Mouse (Mus musculus) frontal cortex, adult (tissue): Measurements from ENCODE around the gene Cyp1b1.
A peak's percentile ranks its signal among the peaks of the same experiment; 100 is the strongest.

ENCODE experiments used
- ATAC-seq: cut with Nextera tagmentation; 2 replicates; pipeline ENCODE4 v1.9.2; 2017; ENCODE audit warnings: mild to moderate bottlenecking, moderate library complexity, mixed read lengths; ENCODE audit not compliant: low TSS enrichment

Gene Cyp1b1

GRCm38 (mm10) chr17:79713643-79714367, 1.1 kb downstream of the Cyp1b1 start:
- ATAC-seq, result peak; percentile 25

DNA sequence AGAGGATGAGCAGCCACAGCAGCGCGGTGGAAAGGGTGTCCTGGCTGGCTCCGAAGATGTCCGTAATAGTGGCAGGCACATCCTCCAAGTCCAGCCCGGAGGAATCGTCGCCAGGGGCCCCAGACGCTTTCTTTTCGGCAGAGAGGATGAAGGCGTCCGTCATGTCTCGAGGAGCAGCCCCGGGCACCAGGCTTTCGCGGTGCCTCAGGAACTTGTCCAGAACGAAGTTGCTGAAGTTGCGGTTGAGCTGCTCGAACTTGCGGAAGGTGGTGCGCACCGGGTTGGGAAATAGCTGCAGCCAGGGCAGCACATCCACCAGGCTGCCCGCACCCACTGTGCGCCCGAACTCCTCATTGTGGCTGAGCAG, 1.6 kb downstream of the Cyp1b1 start:
- no peak for ATAC-seq

- ATAC-seq, result no peak
Observed at GRCm38 (mm10) chr17:79712536-79712935, 2.3 kb downstream of the Cyp1b1 start.

- ATAC-seq, result no peak
Observed at GRCm38 (mm10) chr17:79711944-79712343, 2.9 kb downstream of the Cyp1b1 start.

DNA sequence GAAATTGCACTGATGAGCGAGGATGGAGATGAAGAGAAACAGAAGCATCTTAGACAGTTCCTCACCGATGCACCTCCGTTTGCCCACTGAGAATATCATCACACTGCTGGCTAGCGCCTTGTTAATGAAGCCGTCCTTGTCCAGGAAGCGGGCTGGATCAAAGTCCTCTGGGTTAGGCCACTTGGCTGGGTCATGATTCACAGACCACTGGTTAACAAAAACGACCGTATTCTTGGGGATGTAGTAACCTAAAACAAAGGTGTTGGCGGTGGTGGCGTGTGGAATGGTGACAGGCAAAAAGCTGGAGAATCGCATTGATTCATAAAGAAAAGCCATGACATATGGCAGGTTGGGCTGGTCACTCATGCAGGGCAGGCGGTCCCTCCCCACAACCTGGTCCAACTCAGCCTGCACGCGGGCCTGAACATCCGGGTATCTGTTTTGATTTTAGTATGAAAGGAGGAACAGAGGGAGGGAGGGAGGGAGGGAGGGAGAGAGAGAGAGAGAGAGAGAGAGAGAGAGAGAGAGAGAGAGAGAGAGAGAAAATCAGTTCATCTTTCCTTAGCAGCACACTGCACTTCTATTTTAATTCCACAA, 4.5 kb downstream of the Cyp1b1 start:
- ATAC-seq, result no peak

GRCm38 (mm10) chr17:79709718-79710117, 5.1 kb downstream of the Cyp1b1 start:
- no peak for ATAC-seq

DNA sequence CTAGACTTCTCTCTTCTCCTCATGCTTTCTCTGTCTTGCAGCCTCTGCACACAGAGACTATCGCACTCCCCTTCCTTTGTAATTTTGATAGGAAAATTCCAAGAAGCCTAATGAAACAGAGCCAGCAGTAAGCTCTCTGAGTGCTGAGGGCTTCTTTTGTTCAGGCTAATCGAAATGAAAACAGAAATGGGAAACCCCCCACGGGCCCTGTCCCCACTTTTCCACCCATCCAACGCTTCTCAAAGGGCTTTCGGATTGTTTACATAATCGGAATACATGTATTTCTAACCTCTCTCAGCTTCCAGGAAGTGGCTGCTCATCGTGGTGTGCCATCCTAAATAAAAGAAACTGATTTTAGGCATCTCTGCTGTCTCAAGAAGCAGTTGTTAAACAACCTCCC, 6.7 kb downstream of the Cyp1b1 start:
- ATAC-seq, result no peak

DNA sequence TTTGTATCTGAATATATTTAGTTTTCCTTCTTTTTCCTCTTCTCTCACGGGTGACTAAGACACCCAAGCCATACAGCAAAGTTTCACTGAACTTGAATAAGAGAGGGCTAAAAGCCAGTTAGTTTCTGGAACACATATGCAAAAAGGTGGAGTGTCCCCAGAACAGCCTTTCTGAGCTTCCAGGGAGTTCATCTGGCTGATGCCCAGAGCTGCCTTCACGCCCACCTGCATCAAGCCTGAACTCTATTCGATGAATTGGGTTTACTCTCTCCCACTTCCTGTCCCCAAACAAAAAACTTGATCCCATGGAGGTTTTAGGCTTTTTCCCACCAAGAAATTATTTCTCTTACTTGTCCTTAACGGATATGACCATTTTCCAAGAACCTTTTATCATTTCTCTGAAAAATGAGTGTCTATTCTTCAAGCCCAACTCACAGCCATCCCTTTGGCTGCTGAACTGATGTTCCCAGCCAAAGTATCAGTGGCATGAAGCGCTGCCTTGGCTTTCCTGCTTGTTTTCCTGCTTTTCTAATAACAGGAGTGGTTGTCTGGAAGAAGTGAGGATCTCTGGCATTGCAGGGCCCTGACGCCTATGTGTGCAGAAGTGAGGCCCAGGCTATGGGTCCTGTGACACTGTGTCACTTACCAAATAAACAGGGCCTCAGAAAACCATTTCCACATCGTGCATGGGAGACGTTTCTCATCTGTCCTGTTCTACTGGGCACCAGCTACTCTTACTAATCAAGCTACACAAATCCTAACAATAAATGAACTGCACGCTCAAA, 9.0 kb downstream of the Cyp1b1 start:
- ATAC-seq, result no peak

DNA sequence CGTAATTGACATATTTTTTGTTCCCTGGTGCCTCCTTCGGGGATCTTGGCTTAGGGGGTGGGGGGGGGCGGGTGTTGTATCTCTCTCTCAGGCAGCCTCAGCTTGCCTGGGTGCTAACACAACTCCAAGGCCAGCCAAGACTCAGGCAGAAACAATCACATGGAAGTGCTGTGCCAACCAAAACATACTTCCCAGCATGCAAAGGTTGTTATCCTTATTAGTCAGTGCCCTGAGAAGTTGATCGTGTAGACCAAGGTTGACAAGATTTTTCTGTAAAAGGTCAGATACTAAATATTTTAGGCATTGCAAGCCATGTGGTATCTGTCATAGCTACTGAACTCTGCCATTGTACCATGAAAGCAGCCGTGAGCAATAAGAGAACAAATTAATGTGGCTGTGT, 14.0 kb downstream of the Cyp1b1 start:
- no peak for ATAC-seq

DNA sequence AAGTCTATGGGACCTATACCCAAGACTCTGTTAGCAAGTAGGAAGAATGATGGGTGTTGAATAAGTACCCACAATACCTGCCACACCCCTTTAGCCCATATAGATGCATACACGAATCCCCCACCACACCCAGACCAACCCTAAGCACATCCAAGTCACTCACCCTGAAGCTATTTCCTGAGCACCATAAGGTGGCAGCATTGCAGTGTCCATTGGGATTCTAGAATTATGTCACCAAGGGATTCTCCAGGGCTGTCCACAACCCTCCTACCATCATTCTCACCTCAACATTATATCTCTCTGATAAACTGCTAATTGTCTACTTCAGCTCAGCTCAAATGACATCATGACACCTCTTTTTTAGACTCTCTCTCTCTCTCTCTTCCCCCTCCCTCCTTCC, 15.7 kb downstream of the Cyp1b1 start:
- ATAC-seq, result peak; percentile 84

DNA sequence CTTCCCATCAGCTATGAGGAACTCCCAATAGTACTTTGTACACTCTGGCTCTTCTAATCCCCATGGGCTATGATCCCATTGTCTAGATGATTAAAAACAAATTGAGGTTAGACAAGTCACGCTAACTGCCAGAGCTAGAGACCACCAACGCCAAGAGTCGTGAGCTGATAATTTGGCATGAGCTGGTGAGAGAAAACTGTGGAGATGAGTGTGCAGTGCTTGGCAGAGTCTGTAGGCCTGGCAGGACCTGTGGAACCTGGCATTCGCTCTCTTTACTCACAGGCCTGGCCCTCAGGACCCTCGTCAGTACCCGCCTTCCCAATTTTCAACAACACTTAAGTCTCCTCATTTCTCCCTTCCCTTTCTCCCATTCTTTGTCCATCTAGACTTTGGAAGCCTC, 19.3 kb downstream of the Cyp1b1 start:
- no peak for ATAC-seq

GRCm38 (mm10) chr17:79695106-79695505, 19.8 kb downstream of the Cyp1b1 start:
- ATAC-seq, result no peak

DNA sequence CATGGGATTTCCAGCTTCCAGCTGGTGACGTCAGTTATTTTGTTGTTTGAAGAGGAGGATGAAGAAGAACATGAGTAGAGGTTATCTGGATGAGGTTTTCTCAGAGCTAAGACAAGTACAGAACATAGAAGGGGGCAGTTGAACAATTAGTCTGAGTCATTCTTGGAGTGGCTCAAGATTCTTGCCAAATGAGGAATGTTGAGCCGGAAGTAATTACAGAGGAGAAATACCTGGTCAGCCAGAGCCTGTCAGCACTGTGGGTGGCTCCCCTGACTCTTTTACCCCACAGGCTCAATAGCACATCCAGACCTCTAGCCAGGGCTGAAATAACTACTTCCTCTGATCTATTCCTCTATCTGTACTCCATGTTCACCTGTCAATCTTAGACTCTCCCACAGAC, 44.0 kb downstream of the Cyp1b1 start:
- no peak for ATAC-seq

GRCm38 (mm10) chr17:79664106-79664417, 50.8 kb downstream of the Cyp1b1 start:
- ATAC-seq, result no peak

GRCm38 (mm10) chr17:79663393-79664105, 51.3 kb downstream of the Cyp1b1 start:
- peak; percentile 74; the same call in 1 of the 2 replicates for ATAC-seq

DNA sequence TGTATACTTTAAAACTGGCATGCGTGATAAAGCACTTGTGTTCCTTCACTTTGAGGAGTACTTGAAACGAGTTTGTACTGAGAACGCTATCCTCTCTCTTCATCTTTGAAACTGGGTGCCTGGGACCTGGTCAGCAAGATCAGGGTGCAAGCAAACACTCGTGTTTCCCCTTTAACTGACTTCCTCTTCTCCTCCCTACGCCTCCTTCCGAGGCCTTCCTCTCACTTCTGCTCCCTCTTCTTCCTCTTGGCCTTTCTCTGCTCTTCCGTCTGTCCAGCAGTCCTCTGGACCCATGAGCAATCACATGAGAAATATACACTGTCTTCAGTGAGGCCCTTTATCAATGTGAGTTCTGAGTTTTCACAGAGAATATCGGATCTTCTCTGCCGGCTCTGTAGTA, 53.0 kb downstream of the Cyp1b1 start:
- no peak for ATAC-seq

DNA sequence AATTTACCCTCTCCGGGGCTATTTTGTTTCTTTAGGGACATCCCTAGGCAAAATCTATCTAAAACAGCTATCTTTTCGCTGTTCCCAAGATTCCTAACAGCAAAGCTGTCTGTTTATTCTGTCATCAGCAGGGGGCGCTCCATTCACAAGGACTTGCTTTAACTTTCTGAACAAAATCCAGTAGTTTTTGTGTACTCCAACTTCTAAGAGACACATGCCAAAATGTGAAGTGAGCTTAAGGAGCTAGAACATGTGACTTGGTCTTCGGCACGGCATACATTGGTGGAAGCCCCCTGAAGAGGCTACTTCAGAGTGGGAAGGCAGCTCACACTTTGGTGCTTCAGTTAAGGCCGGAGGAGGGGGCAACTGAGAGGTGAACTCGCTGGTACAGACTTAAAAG, 53.5 kb downstream of the Cyp1b1 start:
- peak; percentile 83 for ATAC-seq

DNA sequence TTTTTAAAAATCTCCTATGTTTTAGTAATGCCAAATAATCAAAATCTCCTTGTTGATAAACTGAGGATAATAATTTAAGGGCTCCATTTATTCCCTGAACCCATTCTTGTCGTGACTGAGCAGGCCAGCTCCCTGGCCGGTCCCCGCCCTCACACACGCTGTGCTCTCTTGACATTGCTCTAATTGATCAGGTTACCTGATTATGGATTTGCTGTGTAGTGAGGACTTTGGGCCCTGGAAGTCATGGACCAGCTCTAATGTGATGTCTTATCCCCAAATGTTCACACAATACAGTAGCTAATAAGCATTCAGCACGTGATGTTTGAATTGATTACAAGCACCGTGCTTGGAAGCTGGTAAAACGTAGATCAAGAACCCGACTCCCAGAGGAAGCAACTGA, 56.0 kb downstream of the Cyp1b1 start:
- ATAC-seq, result no peak

DNA sequence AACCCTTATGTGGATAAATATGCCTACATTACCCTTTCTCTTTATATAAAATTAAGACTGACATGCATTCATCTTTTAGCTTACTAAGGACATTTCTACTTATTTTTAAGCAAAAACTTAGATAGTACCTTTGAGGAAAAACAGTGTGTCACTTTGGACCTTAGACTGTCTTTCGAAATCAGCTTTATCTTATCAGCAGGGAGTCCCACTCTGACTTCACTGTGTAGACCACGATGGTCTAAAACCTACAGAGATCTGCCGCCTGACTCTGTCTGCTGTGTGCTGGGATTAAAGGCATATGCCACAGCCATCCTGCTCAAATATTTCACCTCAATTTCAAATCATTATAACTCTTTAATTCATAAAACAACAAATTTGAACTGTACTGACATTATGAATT, 56.4 kb downstream of the Cyp1b1 start:
- no peak for ATAC-seq

- no peak for ATAC-seq
Observed at GRCm38 (mm10) chr17:79657785-79658184, 57.1 kb downstream of the Cyp1b1 start.

- ATAC-seq, result no peak
Observed at GRCm38 (mm10) chr17:79654187-79654586, 60.7 kb downstream of the Cyp1b1 start.

DNA sequence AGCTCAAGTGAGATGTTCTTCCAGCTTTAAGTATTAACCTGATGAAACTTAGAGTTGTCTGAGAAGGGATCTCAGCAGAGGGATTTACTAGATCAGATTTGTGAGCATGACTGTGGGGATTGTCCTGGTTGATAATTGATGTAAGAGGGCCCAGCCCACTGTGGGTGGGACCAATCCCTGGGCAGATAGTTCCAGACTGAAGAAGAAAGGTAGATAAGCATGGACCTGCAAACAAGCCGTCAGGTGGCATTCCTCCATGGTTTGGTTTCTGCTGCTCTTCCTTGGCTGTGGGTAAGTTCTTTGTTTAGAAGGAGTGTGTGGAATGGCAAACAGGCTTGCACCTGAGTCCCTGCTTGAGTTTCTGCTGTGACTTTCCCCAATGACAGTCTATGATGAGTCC, 61.7 kb downstream of the Cyp1b1 start:
- ATAC-seq, result no peak
